Mouse (Mus musculus): ENCODE data around the gene Cdk6.

DNA sequence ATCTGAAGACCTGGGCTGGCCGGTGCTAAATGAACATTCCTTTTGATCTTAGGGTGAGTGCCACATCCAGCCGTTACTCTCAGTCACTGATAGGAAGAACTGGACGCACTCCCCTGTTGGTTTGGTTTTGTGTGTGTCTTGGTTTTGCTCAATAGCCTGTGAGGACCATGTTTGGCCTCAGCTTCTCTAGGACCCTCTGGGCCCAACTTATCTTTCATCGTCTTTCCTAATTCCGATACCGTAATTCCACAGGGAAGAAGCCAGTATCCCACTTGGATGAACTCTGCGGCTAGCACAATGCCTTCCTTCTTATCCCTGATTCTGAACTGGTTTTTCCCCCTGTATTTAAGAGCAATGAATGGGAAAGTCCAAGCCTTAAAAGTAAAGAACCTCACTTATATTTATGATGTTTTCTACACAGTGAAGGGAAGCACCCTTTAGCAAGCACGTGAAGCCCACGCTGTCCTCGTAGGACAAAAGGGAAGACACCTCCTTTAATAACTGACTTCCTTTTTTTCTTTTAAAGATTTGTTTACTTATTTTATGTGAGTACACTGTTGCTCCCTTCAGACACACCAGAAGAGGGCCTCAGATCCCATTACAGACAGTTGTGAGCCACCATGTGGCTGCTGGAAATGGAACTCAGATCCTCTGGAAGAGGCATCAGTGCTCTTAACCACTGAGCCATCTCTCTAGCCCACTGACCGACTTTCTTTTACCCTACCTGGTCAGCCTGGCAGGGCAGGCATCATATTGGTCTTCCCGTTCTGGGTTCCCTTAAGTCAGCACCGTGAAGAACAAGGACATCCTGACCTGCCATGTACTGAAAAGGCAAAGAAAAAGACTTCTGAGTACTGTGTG is 151.7 kb downstream of the Cdk6 start:
- TF ChIP-seq MYOD1 (IDR thresholded peaks at IDR 0.05; ENCODE audit: control insufficient read depth in 1 of 3, insufficient read length in 2 of 3, low read depth in 2 of 3) (no peak), MYOG (IDR thresholded peaks at IDR 0.05; ENCODE audit: control insufficient read depth in 1 of 3, insufficient read depth in 1 of 3, insufficient read length in 2 of 3, low read depth in 2 of 3) (no peak), POLR2A (IDR thresholded peaks at IDR 0.05; ENCODE audit: insufficient read length, low read depth) (no peak)

Measured in myocyte (in vitro differentiated cells).